Mouse (Mus musculus) MEL (cell line): ENCODE measurements around the gene Amhr2. TPM values are rescaled to one million over a fixed set of nuclear protein-coding genes. Genes with fewer than 3 reads are reported as not detected.

Source experiments
- DNase-seq: peaks from one replicate; pipeline ENCODE4 v3.0.0; 2011; ENCODE audit warnings: low read depth, low spot score
- H3K27ac ChIP-seq: 2 replicates; pipeline ENCODE4 v1.5.1; 2012; ENCODE audit warnings: low read depth, mild to moderate bottlenecking, control low read depth, low read length, moderate library complexity; ENCODE audit not compliant: control insufficient read depth
- H3K27me3 ChIP-seq, 2 experiments: fragments of 150-350 bp in 1 of 2; sonication (generic) in 1 of 2; 2 replicates each; pipeline ENCODE4 v1.6.1; 2012; ENCODE audit warnings: low read length in 2 of 2, mild to moderate bottlenecking in 2 of 2, improper control_type of control experiment in 1 of 2, moderate library complexity in 1 of 2; ENCODE audit not compliant: insufficient read depth in 2 of 2, control insufficient read depth in 1 of 2
- H3K36me3 ChIP-seq, 2 experiments: 2 replicates each; pipeline ENCODE4 v1.6.1; 2012 to 2014; ENCODE audit warnings: low read length in 2 of 2, improper control_type of control experiment in 1 of 2, inconsistent platforms in 1 of 2, mild to moderate bottlenecking in 1 of 2; ENCODE audit not compliant: insufficient read depth in 2 of 2, control insufficient read depth in 1 of 2
- H3K4me1 ChIP-seq, 2 experiments: fragments of 150-350 bp in 1 of 2; sonication (generic) in 1 of 2; 2 replicates each; pipeline ENCODE4 v1.6.1; 2012; ENCODE audit warnings: low read length in 2 of 2, improper control_type of control experiment in 1 of 2, mild to moderate bottlenecking in 1 of 2; ENCODE audit not compliant: insufficient read depth in 2 of 2, control insufficient read depth in 1 of 2
- H3K4me3 ChIP-seq, 2 experiments: fragments of 150-350 bp in 1 of 2; sonication (generic) in 1 of 2; 2 replicates each; pipeline ENCODE4 v1.5.1; 2012; ENCODE audit warnings: low read depth in 2 of 2, low read length in 2 of 2, mild to moderate bottlenecking in 2 of 2, moderate library complexity in 2 of 2, control low read depth in 1 of 2, improper control_type of control experiment in 1 of 2; ENCODE audit not compliant: control insufficient read depth in 1 of 2, insufficient read depth in 1 of 2
- H3K79me2 ChIP-seq: 2 replicates; pipeline ENCODE4 v1.6.1; 2012; ENCODE audit warnings: mild to moderate bottlenecking, low read length, moderate library complexity; ENCODE audit not compliant: control insufficient read depth, poor library complexity, insufficient read depth
- H3K9ac ChIP-seq: 2 replicates; pipeline ENCODE4 v1.6.1; 2012; ENCODE audit warnings: low read depth, mild to moderate bottlenecking, control low read depth, low read length, moderate library complexity; ENCODE audit not compliant: control insufficient read depth, poor library complexity, severe bottlenecking
- H3K9me3 ChIP-seq: fragments of 150-350 bp; sonication (generic); replicated peaks from 2 replicates; pipeline ENCODE4 v1.6.1; 2012; ENCODE audit warnings: mild to moderate bottlenecking, low read length, improper control_type of control experiment, moderate library complexity; ENCODE audit not compliant: insufficient read depth
- CHD1 ChIP-seq: IDR thresholded peaks from 2 replicates; pipeline ENCODE4 v1.6.1; 2012; ENCODE audit warnings: low read depth, mild to moderate bottlenecking, inconsistent platforms, low read length, improper control_type of control experiment
- CHD2 ChIP-seq: IDR thresholded peaks from 2 replicates; pipeline ENCODE4 v1.6.1; 2011; ENCODE audit warnings: low read length, improper control_type of control experiment
- CTCF ChIP-seq, 3 experiments: IDR thresholded peaks in 2 of 3; conservative IDR thresholded peaks in 1 of 3; 2 replicates each; pipeline ENCODE4 v1.5.1; 2011 to 2012; ENCODE audit warnings: low read length in 3 of 3, low read depth in 2 of 3, mild to moderate bottlenecking in 2 of 3, improper control_type of control experiment in 1 of 3, inconsistent platforms in 1 of 3, mixed read lengths in 1 of 3, moderate library complexity in 1 of 3; ENCODE audit not compliant: control insufficient read depth in 1 of 3, insufficient read depth in 1 of 3, poor library complexity in 1 of 3, severe bottlenecking in 1 of 3
- E2F4 ChIP-seq: IDR thresholded peaks from 2 replicates; pipeline ENCODE4 v1.6.1; 2011; ENCODE audit warnings: low read depth, low read length, improper control_type of control experiment, borderline replicate concordance
- ELF1 ChIP-seq: IDR thresholded peaks from 2 replicates; pipeline ENCODE4 v1.6.1; 2014; ENCODE audit warnings: low read depth, mild to moderate bottlenecking, inconsistent platforms, low read length, improper control_type of control experiment, moderate library complexity
- EP300 ChIP-seq, 2 experiments: IDR thresholded peaks; 2 replicates each; pipeline ENCODE4 v1.6.1; 2011; ENCODE audit warnings: improper control_type of control experiment in 2 of 2, low read length in 2 of 2, low read depth in 1 of 2, mild to moderate bottlenecking in 1 of 2
- ETS1 ChIP-seq: IDR thresholded peaks from 2 replicates; pipeline ENCODE4 v1.6.1; 2012; ENCODE audit warnings: low read depth, mild to moderate bottlenecking, inconsistent platforms, low read length, improper control_type of control experiment, moderate library complexity
- GABPA ChIP-seq: IDR thresholded peaks from 2 replicates; pipeline ENCODE4 v1.6.1; 2012; ENCODE audit warnings: low read depth, mild to moderate bottlenecking, inconsistent platforms, low read length, improper control_type of control experiment, moderate library complexity
- GATA1 ChIP-seq: IDR thresholded peaks from 2 replicates; pipeline ENCODE4 v1.6.1; 2011; ENCODE audit warnings: low read depth, low read length, improper control_type of control experiment
- KAT2A ChIP-seq: conservative IDR thresholded peaks from 2 replicates; pipeline ENCODE4 v1.6.1; 2012; ENCODE audit warnings: low read depth, low read length, improper control_type of control experiment, inconsistent platforms
- MAX ChIP-seq: IDR thresholded peaks from 2 replicates; pipeline ENCODE4 v1.6.1; 2011; ENCODE audit warnings: low read length, improper control_type of control experiment
- MEF2A ChIP-seq: IDR thresholded peaks from 2 replicates; pipeline ENCODE4 v1.6.1; 2014; ENCODE audit warnings: low read depth, mild to moderate bottlenecking, inconsistent platforms, low read length, improper control_type of control experiment; ENCODE audit not compliant: poor library complexity, insufficient replicate concordance, severe bottlenecking; ENCODE audit errors: extremely low read depth
- MYC ChIP-seq: IDR thresholded peaks from 2 replicates; pipeline ENCODE4 v1.6.1; 2011; ENCODE audit warnings: low read depth, mild to moderate bottlenecking, low read length, improper control_type of control experiment, moderate library complexity
- NELFE ChIP-seq: IDR thresholded peaks from 2 replicates; pipeline ENCODE4 v1.6.1; 2011; ENCODE audit warnings: low read depth, low read length, improper control_type of control experiment
- POLR2AphosphoS5 ChIP-seq: IDR thresholded peaks from 2 replicates; pipeline ENCODE4 v1.6.1; 2012; ENCODE audit warnings: low read depth, borderline replicate concordance, mild to moderate bottlenecking, inconsistent platforms, low read length, moderate library complexity, mixed read lengths
- RCOR1 ChIP-seq: IDR thresholded peaks from 2 replicates; pipeline ENCODE4 v1.6.1; 2012; ENCODE audit warnings: low read depth, mild to moderate bottlenecking, inconsistent platforms, low read length, improper control_type of control experiment
- SIN3A ChIP-seq: IDR thresholded peaks from 2 replicates; pipeline ENCODE4 v1.6.1; 2012; ENCODE audit warnings: low read length, improper control_type of control experiment, inconsistent platforms
- TAL1 ChIP-seq: IDR thresholded peaks from 2 replicates; pipeline ENCODE4 v1.6.1; 2012; ENCODE audit warnings: mild to moderate bottlenecking, inconsistent platforms, low read length, moderate library complexity, mixed read lengths
- TCF12 ChIP-seq: IDR thresholded peaks from 2 replicates; pipeline ENCODE4 v1.6.1; 2014; ENCODE audit warnings: low read depth, mild to moderate bottlenecking, inconsistent platforms, low read length, improper control_type of control experiment, moderate library complexity
- USF1 ChIP-seq: IDR thresholded peaks from 2 replicates; pipeline ENCODE4 v1.6.1; 2014; ENCODE audit warnings: low read depth, mild to moderate bottlenecking, inconsistent platforms, low read length, improper control_type of control experiment, moderate library complexity
- ZMIZ1 ChIP-seq: IDR thresholded peaks from 2 replicates; pipeline ENCODE4 v1.6.1; 2012; ENCODE audit warnings: low read depth, mild to moderate bottlenecking, inconsistent platforms, low read length, improper control_type of control experiment, moderate library complexity
- ZNF384 ChIP-seq: IDR thresholded peaks from 2 replicates; pipeline ENCODE4 v1.6.1; 2012; ENCODE audit warnings: low read depth, mild to moderate bottlenecking, inconsistent platforms, low read length, improper control_type of control experiment
- polyA plus RNA-seq, 2 experiments: library from polyadenylated mRNA; stranded (reverse) in 1 of 2; unstranded in 1 of 2; fragments of >175 nt in 1 of 2; fragments of >200 nt in 1 of 2; gene quantifications; 2 replicates each; pipeline versions ENCODE4 v1.2.1 to v1.2.4; 2012; ENCODE audit warnings: low replicate concordance in 2 of 2, low read depth in 1 of 2; ENCODE audit not compliant: insufficient read length in 2 of 2, insufficient read depth in 1 of 2, missing spikeins in 1 of 2
- total RNA-seq: library from RNA; depleted of rRNA; stranded (reverse); fragments of 300-350 nt; gene quantifications from 2 replicates; pipeline ENCODE4 v1.2.3, GENCODE M21; 2012

The Amhr2 gene
- total and polyA plus RNA-seq, 3 experiments = 6.9 to 22.7 TPM; not detected in 1

GRCm38 (mm10) chr15:102460409-102460808 lies 15.2 kb downstream of the Amhr2 start:
- H3K27ac ChIP-seq = peak overlapping the region; percentile 96
- peaks cover 0 to 26% of the 10 kb centered on the region in 2 experiments; a peak in 2 of 4 replicates for H3K36me3 ChIP-seq
- TF ChIP-seq ELF1 (no peak), CHD1 (no peak), MEF2A (no peak), GATA1 (no peak), TAL1 (no peak), NELFE (no peak), E2F4 (no peak), GABPA (no peak), USF1 (no peak), ZNF384 (no peak), TCF12 (no peak), CTCF (IDR thresholded peaks at IDR 0.05 in 2 of 3, conservative IDR thresholded peaks at IDR 0.05 in 1 of 3; ENCODE audit: control insufficient read depth in 1 of 3, insufficient read depth in 1 of 3, low read depth in 2 of 3, low read length in 3 of 3, poor library complexity in 1 of 3, severe bottlenecking in 1 of 3) (no peak), RCOR1 (no peak), MAX (no peak), SIN3A (no peak), ZMIZ1 (no peak)

GRCm38 (mm10) chr15:102460971-102461370 lies 15.8 kb downstream of the Amhr2 start:
- H3K4me1 ChIP-seq = peaks cover 5 to 36% of the 10 kb centered on the region in 2 experiments
- H3K27ac ChIP-seq = peak overlapping the region; percentile 36; the same call in 1 of the 2 replicates
- H3K36me3 ChIP-seq = peaks cover 0 to 26% of the 10 kb centered on the region in 2 experiments; a peak in 2 of 4 replicates
- H3K27me3 ChIP-seq = no peaks in the 10 kb centered on the region
- no peaks in the 10 kb centered on the region for H3K9me3 ChIP-seq
- TF ChIP-seq MEF2A (no peak), GABPA (no peak), MAX (no peak), EP300 (IDR thresholded peaks at IDR 0.05; ENCODE audit: low read depth in 1 of 2, low read length in 2 of 2) (0 out of 4 replicates have a peak, but pooled peaks of 1 of the 2 experiments have one; percentile 23), ETS1 (peak; percentile 65; the same call in 1 of the 2 replicates), MYC (0 out of 2 replicates have a peak, but pooled peaks have one; percentile 19), POLR2AphosphoS5 (no peak), RCOR1 (no peak), ZNF384 (no peak), CHD1 (no peak), SIN3A (peak; percentile 59), KAT2A (no peak), USF1 (peak; percentile 22; the same call in 1 of the 2 replicates), CHD2 (no peak)
- TF ChIP-seq, all 39 proteins: peak for 5
- Histone ChIP-seq H3K9ac (peak overlapping the region; percentile 4; the same call in 1 of the 2 replicates), H3K79me2 (peaks cover 2% of the 10 kb centered on the region; the same call in 1 of the 2 replicates), H3K4me3 (no peak overlapping the region)
- DNase-seq = peak; percentile 57

More at GRCm38 (mm10) chr15:102460409-102460808, 15.2 kb downstream of the Amhr2 start:
- Histone ChIP-seq H3K9me3 (no peaks in the 10 kb centered on the region), H3K27me3 (no peaks in the 10 kb centered on the region), H3K79me2 (peaks cover 2% of the 10 kb centered on the region; the same call in 1 of the 2 replicates), H3K4me3 (peak overlapping the region; percentile 78 to 79; a peak in 3 of 4 replicates), H3K4me1 (peaks cover 5 to 36% of the 10 kb centered on the region in 2 experiments), H3K9ac (peak overlapping the region; percentile 25)
- DNase-seq = no peak
